Mouse (Mus musculus) stomach, postnatal 0 days (tissue): ENCODE results near the gene Ifnl2. TPM values are rescaled to one million over a fixed set of nuclear protein-coding genes. Genes with fewer than 3 reads are reported as not detected.
"Not testable (repeated sequence)": the region's sequence is repeated elsewhere in the genome, so short reads cannot be mapped to it uniquely, and the experiment has no call there.

ENCODE experiments used
- ATAC-seq: fragments of 200-750 bp; cut with Nextera tagmentation; 2 replicates; pipeline ENCODE4 v1.8.0; 2017; ENCODE audit not compliant: low FRiP score, low TSS enrichment
- DNase-seq: peaks from one replicate; pipeline ENCODE4 v3.0.0-alpha.2; 2016; ENCODE audit warnings: low spot score
- H3K27ac ChIP-seq: fragments of 300-500 bp; sonication (generic); replicated peaks from 2 replicates; pipeline ENCODE4 v1.5.1; 2014; ENCODE audit warnings: mild to moderate bottlenecking, control low read depth
- H3K27me3 ChIP-seq: fragments of 300-500 bp; sonication (generic); 2 replicates; pipeline ENCODE4 v1.6.1; 2014; ENCODE audit warnings: low read length; ENCODE audit not compliant: control insufficient read depth, insufficient read depth
- H3K36me3 ChIP-seq: fragments of 300-500 bp; sonication (generic); 2 replicates; pipeline ENCODE4 v1.6.1; 2014; ENCODE audit warnings: low read length, mixed read lengths; ENCODE audit not compliant: control insufficient read depth, insufficient read depth
- H3K4me1 ChIP-seq: fragments of 300-500 bp; sonication (generic); replicated peaks from 2 replicates; pipeline ENCODE4 v1.6.1; 2014; ENCODE audit warnings: antibody characterized with exemption; ENCODE audit not compliant: control insufficient read depth, insufficient read depth
- H3K4me2 ChIP-seq: fragments of 300-500 bp; sonication (generic); replicated peaks from 2 replicates; pipeline ENCODE4 v1.6.1; 2014; ENCODE audit warnings: low read depth, mild to moderate bottlenecking, control low read depth, moderate library complexity
- H3K4me3 ChIP-seq: fragments of 300-500 bp; sonication (generic); 2 replicates; pipeline ENCODE4 v1.5.1; 2014; ENCODE audit warnings: low read depth, low read length, control low read depth
- H3K9ac ChIP-seq: fragments of 300-500 bp; sonication (generic); 2 replicates; pipeline ENCODE4 v1.6.1; 2014; ENCODE audit warnings: mild to moderate bottlenecking, low read length, control low read depth, mixed read lengths
- H3K9me3 ChIP-seq: fragments of 300-500 bp; sonication (generic); 2 replicates; pipeline ENCODE4 v1.6.1; 2016; ENCODE audit warnings: low read length; ENCODE audit not compliant: control insufficient read depth
- CTCF ChIP-seq: IDR thresholded peaks from 2 replicates; pipeline ENCODE4 v1.5.1; 2016; ENCODE audit warnings: antibody characterized with exemption, low read depth, mild to moderate bottlenecking, moderate library complexity
- EP300 ChIP-seq: optimal IDR thresholded peaks from 2 replicates; pipeline ENCODE3; 2016; ENCODE audit warnings: antibody characterized with exemption
- WGBS: fragments of 180-500 bp; shearing (Covaris S2); extraction: QIAGEN DNeasy Blood & Tissue Kit; methylation state at CpG from one replicate; pipeline ENCODE4 v1.1.7; 2014; 5-methylcytosine and 5-hydroxymethylcytosine counted together
- polyA plus RNA-seq: library from polyadenylated mRNA; unstranded; fragments of >200 nt; fragmentation: Nextera tagmentation; extraction: Ambion mirVana; gene quantifications from 2 replicates; pipeline ENCODE4 v1.2.1, GENCODE M21; 2015

Gene Ifnl2
- polyA plus RNA-seq: not detected in 2 replicates

GRCm38 (mm10) chr7:28510405-28510974 lies at the start of gene Ifnl2:
TSS of gene Ifnl2 (minus strand) at chr7:28510455.
- not testable (repeated sequence) for H3K4me1 ChIP-seq, H3K9me3 ChIP-seq, H3K4me3 ChIP-seq, ATAC-seq, H3K4me2 ChIP-seq, H3K27me3 ChIP-seq, H3K9ac ChIP-seq, H3K27ac ChIP-seq, H3K36me3 ChIP-seq, DNase-seq
- WGBS: 44% methylated on average over 8 of the region's 8 CpGs

GRCm38 (mm10) chr7:28558486-28558885 lies 48.2 kb upstream of the Ifnl2 start:
- H3K4me2 ChIP-seq: no peak overlapping the region
- no peak overlapping the region for H3K9ac ChIP-seq
- DNase-seq: peak; percentile 60
- H3K4me1 ChIP-seq: 0 out of 2 replicates have a peak, but pooled peaks cover 2% of the 10 kb centered on the region
- no peaks in the 10 kb centered on the region for H3K9me3 ChIP-seq
- 36% methylated on average over 4 of the region's 4 CpGs for WGBS
- H3K27me3 ChIP-seq: no peaks in the 10 kb centered on the region
- no peak overlapping the region for H3K4me3 ChIP-seq
- peak overlapping the region; percentile 30; the same call in 1 of the 2 replicates for H3K27ac ChIP-seq
- H3K36me3 ChIP-seq: peaks cover 12% of the 10 kb centered on the region
- peak; percentile 38; the same call in 1 of the 2 replicates for ATAC-seq
- TF ChIP-seq CTCF: no peak
- TF ChIP-seq EP300: no peak

DNA sequence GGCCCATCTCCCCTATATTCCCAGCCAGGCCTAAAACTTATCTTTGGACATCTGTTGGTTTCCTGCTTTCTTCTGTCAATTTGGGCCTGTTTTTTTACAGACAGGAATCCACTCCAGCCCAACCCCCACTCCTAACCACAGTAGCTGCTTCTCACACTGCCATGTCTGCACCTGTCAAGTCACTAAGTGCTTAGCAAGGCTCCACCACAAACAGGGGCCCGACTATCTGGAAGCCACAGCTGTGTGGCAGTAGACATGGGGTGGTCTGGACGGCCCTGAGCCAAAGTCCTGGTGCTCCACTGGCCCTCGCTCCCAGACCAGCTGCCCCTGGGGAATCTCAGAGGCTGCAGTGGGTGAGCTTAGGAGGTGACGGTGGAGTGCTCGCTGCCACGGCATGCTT lies 47.5 kb upstream of the Ifnl2 start:
- Histone ChIP-seq H3K27me3 (no peaks in the 10 kb centered on the region), H3K4me3 (no peak overlapping the region), H3K4me2 (no peak overlapping the region), H3K9ac (no peak overlapping the region), H3K9me3 (no peaks in the 10 kb centered on the region), H3K27ac (0 out of 2 replicates have a peak overlapping the region, but pooled peaks have one; percentile 13), H3K4me1 (0 out of 2 replicates have a peak, but pooled peaks cover 2% of the 10 kb centered on the region), H3K36me3 (peaks cover 10% of the 10 kb centered on the region)
- no peak for TF ChIP-seq CTCF
- TF ChIP-seq EP300: no peak
- WGBS: 77% methylated on average over 6 of the region's 6 CpGs
- DNase-seq (no peak), ATAC-seq (no peak)

- DNase-seq (no peak), ATAC-seq (no peak)
- Histone ChIP-seq H3K9ac (peak overlapping the region; percentile 18; the same call in 1 of the 2 replicates), H3K4me1 (0 out of 2 replicates have a peak, but pooled peaks cover 2% of the 10 kb centered on the region), H3K36me3 (peaks cover 9% of the 10 kb centered on the region), H3K4me2 (no peak overlapping the region), H3K9me3 (no peaks in the 10 kb centered on the region), H3K27ac (peak overlapping the region; percentile 61), H3K27me3 (no peaks in the 10 kb centered on the region), H3K4me3 (no peak overlapping the region)
- TF ChIP-seq CTCF (no peak), EP300 (no peak)
- WGBS: 50% methylated on average over 5 of the region's 5 CpGs
Measured at GRCm38 (mm10) chr7:28557069-28557468, 46.8 kb upstream of the Ifnl2 start.

DNA sequence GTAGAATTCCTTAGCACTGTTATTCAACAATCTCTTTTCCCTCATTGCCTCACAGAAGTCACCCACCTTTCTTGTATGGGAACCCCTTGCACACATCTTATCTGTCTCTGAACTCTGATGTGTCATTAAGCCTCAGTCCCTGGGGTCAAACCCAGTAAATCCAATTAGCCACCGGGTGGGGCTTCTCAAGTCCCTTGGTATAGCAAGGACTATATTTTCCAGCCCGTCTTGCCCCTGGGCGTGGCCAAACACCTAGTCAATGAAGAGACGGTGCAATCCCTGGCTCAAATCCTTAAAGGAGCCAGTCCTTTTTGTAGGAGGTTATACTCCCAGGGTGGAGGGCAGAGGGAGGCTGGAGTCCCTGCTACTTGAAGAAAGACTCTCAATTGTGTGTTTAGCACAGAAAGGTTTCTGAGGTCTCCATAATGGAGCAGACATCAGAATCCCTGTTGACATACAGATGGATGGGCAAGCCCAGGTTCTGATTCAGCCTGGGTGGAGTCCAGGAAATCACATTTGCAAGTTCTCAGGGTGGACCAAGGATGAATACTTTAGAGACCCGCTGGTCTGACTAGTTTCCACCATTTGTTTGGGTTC lies 45.8 kb upstream of the Ifnl2 start:
- H3K4me3 ChIP-seq: no peak overlapping the region
- no peak; the same call in 1 of the 2 replicates for ATAC-seq
- peak overlapping the region; percentile 61 for H3K27ac ChIP-seq
- H3K9me3 ChIP-seq: no peaks in the 10 kb centered on the region
- WGBS: 10% methylated on average over 5 of the region's 5 CpGs
- no peak overlapping the region for H3K9ac ChIP-seq
- 0 out of 2 replicates have a peak, but pooled peaks cover 2% of the 10 kb centered on the region for H3K4me1 ChIP-seq
- no peak overlapping the region for H3K4me2 ChIP-seq
- no peaks in the 10 kb centered on the region for H3K27me3 ChIP-seq
- TF ChIP-seq CTCF (no peak), EP300 (no peak)
- DNase-seq: no peak
- peaks cover 6% of the 10 kb centered on the region for H3K36me3 ChIP-seq

DNA sequence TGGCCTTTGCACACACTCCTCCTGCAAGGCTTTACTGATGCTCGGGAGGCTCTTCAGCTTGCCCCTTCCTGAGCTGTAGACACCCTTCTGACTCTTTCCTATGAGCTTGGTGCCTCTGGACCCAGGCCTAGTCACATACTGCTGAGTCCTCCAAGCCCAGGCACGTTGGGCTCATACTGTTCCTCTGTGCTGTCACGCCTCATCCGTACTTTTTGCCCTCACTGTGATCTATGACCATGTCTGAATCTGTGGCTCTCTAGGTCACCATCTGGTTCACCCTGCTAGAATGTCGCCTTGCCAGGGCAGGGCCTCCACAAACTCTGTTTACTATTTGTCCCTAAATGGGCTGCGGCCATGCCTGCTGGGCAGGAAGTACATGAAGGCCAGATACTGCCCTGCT lies 42.8 kb upstream of the Ifnl2 start:
- TF ChIP-seq EP300: no peak
- no peak for TF ChIP-seq CTCF
- DNase-seq (no peak), ATAC-seq (0 out of 2 replicates have a peak, but pooled peaks have one; percentile 21)
- peak overlapping the region; percentile 59 for H3K27ac ChIP-seq
- H3K4me1 ChIP-seq: no peaks in the 10 kb centered on the region
- H3K9ac ChIP-seq: no peak overlapping the region
- H3K27me3 ChIP-seq: no peaks in the 10 kb centered on the region
- H3K36me3 ChIP-seq: no peaks in the 10 kb centered on the region
- no peak overlapping the region for H3K4me2 ChIP-seq
- WGBS: 71% methylated on average over 6 of the region's 6 CpGs
- H3K9me3 ChIP-seq: no peaks in the 10 kb centered on the region
- H3K4me3 ChIP-seq: no peak overlapping the region
